Mouse (Mus musculus) right cerebral cortex, postnatal 10 days (tissue): ENCODE measurements at regions not wholly inside any gene's neighbourhood (a gene's known extent, or its start where the extent isn't known, plus 50 kb on each side); places are given as distances from the start of the nearest gene placed in this dataset.
A peak's percentile ranks its signal among the peaks of the same experiment; 100 is the strongest.

Experiments used
- DNase-seq, 2 experiments: peaks; one replicate each; pipeline ENCODE4 v3.0.0; 2021; ENCODE audit warnings: low spot score in 2 of 2

DNA sequence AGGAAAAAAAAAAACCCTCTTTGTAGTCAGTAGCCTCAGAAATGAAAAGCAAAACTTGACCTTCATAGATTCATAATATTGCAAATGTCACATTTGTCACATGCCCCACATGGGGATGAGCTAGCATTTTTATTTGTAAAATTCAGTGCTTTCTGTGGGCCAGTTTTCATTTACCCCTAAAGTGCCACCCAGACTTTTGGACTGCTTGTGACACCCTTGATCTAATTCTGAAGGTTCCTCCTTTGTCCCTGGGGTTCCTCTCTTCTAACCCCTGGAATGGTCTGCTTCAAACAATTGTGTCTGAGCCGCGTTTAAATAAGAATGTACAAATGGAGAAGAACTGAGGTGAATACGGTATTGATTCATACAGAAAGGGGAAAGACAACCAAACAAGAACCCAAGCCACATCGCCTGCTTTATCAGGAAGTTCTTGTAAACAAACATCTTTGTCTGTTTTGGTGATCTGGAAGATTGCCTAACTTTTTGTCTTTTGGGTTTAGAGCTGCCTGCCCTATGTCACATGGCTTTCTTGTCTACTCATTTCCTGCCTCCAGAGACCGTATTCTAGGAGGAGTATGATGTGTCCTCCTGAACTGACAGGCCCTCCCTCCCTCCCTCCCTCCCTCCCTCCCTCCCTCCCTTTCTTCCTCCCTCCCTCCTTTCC, 203.1 kb upstream of the Gm9833 start:
- no peak for DNase-seq

DNA sequence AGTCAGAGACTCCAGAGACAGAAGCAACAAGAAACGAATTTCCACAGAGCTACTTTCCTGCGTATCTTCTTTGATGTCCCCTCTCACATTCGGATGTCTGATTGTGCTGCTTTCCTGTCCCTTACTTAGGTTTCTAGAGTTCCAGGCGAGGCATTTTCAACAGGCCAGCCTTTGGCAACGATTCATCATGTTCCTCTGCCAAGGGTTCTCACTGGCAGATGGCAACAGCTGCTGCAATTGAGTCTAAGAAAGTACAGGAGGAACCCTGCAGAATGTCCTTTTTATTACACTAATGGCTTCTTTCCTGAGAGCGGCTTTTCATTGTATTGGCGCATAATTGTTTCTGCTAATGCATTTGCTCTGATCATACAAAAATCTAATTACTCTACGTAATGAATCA, 202.3 kb upstream of the Gm9833 start:
- DNase-seq = peak; percentile 75

DNA sequence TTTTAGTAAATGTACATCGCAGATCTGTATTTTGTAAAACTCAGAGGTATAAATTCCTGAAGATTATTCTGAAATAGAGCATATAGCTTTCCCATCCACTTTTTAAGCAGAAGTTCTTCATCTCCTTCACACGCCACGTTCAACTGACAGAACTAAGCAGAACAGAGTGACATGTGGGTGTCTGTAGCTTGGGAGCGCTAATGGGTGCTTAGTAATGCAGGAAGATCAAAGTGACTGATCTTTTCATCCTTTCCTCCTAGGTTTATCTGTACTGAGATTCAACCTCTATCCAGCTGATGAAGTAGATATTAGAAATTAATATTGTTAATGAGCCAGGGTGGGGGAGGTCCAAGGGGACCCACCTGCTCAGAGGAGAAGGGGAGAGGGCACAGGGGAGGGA, 201.8 kb upstream of the Gm9833 start:
- DNase-seq = no peak

DNA sequence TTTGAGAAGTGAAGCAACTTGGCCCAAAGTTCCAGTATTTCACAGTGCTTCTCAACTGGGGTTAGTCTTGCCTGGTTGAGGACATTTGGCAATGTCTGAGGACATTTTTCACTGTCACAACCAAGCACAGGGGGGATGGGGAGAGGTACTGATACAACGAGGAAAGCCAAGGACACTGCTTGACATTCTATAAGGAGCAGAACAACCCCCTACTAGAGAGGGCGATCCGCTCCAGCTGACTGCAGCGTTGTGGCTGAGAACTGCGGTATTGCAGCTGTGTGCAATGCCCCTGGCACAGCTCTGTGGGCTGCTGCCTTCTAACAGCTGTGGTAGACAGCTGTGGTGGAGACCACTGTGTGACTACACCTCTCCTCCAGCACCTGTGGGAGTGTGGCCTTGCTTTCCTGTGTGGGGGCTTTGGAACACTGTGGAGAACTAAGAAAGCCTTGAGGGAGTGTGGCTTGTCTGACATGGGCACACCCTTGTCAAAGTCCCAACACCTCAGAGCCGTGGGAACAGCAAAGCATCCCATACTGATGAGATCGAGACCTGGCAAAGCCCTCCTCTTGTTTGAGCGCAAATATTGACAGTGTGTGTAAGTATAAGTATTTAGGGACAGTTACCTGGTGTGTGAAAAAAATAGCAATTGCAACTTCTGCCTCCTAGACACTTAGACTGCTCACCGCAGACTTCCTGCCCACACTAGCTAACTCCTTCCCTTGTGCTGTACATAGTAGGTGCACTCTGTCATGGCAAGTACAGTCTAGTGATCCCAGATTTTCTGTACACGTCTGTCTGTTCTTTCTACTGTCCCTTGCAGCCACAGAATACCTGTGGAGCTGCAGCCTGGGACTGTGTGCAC, 200.9 kb upstream of the Gm9833 start:
- DNase-seq = no peak

DNA sequence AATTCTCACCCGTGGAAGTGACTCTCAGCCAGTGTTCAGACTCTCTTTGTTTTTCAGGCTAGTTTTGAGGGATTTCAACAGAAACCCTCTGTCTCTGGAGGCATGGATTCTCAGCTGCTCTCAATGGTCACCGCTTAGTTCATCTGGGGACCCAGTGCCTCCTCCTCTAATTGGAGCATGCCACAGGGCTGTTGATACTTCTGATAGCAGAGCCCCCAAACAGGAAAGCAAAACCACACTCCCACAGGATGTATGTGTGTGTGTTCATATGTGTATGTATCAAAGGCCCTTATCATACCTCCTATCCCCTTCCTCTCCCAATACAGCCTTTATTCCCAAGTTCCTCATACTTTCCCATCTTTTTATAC, 200.3 kb upstream of the Gm9833 start:
- no peak for DNase-seq

DNA sequence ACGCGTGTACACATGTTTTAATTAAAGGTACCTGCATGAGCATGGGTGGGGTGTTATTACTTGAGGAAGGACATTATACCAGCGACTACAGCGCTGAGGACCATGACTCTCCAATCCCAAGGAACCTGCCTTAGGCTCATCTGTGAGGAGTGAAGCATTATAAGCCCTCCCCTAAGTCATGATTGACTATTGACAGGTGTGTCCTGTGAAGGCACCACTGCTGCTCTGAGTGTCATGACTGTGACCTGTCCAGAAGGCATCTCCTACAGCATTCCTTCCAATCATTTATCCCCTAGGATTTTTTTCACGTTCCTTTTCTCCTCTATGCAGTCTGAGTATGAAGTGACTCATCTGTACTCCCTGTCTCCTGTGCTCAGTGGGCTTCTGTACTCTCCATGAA, 199.9 kb upstream of the Gm9833 start:
- no peak for DNase-seq

DNA sequence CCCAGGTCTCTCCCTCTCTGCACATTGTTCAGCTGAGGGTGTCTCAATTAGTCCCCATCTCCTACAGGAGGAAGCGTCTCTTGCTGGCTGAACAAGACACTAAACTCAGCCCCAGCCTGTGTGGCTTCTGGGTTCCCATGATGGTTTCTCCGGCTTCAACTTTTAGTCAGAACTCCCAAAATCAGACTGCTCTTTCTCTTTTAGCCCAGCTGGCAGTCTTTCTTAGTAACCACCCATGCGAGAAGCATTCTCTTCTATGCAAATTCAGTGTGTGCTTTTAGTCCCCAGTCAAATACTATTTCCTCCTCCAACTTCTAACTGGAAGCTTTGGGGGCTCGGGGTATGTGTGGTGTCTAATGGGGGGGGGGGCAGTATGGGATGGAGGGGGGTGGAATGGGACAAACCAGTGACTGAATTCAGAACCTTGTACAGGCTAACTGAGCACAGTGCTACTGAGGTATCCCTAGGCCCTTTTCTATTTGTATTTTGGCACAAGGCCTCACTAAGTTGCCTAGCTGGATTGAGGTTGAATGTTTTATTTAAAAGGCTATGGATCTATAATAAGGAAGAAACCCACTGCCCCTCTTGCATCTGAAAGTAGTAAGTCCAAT, 194.9 kb upstream of the Gm9833 start:
- DNase-seq = peak in 1 of 2 experiments; percentile 50

DNA sequence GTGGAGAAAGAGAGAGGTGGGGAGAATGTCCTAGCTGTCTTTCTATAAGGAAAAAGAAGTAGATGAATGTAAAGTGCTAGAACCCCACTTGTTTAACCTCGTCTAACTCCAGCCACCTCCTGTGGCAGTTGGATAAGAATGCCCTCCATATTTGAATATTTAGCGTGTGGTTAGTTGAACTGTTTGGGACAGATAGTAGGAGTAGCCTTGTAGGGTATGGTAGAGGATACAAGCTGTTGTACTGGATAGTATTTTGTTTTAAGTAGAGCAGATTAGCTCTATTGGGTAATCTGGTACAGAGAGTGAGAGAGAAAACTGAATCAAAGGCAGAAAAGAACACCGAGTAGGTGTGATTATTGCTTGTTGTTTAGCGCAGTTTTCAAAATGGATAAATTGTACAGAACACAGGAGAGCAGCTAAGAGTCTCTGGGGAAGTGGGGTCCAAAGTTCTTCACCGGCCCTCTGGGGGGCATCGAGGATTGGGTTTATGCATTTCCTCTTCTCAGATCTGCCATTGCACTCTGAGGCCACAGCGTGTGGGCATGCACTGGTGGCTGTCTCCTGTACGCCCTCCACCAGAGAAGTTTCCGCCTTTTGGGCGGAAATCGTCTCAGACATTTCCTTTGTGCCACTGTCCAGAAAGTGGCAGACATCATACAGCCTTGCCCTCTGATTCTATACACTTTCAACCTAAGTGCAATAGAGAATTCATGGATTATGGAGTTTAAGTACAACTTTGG, 192.3 kb upstream of the Gm9833 start:
- no peak for DNase-seq

DNA sequence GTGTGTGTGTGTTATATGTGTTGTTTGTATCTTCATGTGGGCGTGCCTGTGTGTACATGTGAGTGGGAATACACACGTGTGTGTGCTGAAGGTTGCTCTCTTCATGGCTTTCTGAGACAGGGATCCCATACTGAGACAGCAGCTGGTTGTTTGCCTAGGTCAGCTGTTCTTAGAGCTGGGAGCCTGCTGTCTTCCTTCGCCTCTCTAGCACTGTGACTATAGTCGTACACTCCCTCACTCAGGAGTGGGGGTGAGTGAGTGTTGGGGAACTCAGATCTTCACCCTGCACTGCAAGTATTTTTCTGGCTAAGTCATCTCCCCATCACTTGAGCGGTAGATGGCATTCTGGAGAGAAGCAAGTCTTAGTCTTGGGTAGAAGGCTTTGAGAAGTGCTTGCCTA, 191.6 kb upstream of the Gm9833 start:
- peak in 1 of 2 experiments; percentile 39 for DNase-seq

DNA sequence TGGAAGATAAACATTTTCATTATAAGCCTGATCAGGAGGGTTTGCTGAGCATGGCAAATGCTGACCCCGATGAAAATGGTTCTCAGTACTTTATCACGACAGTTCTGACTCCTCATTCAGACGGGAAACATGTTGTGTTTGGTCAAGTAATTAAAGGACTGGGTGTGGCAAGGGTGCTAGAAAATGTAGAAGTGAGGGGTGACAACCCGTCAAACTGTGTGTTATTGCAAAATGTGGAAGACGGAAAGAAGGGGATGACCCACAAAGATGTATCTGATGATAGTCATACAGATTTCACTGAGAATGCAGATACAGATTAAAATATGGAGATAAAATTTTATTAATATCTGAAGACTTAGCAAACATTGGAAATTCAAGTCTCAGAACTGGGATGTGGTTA, 186.2 kb upstream of the Gm9833 start:
- DNase-seq = no peak

DNA sequence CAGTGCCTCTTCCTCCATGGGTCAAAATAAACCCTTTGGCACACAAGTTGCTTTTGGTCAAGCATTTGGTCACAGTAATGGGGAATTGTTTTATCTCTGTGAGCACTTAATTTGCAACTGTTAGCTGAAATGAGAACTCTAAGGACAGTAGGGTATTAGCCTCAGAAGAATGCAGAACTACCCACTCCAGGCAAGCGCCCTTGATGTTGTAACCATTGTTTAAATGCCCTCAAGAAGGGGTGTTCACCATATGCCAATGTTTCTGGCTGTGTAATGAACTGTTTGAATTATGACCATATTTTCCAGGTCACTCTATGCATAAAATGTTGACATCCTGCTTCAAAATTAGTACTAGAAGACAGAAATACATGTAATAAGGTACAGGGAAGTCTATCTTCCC, 174.6 kb upstream of the Gm9833 start:
- DNase-seq = no peak

DNA sequence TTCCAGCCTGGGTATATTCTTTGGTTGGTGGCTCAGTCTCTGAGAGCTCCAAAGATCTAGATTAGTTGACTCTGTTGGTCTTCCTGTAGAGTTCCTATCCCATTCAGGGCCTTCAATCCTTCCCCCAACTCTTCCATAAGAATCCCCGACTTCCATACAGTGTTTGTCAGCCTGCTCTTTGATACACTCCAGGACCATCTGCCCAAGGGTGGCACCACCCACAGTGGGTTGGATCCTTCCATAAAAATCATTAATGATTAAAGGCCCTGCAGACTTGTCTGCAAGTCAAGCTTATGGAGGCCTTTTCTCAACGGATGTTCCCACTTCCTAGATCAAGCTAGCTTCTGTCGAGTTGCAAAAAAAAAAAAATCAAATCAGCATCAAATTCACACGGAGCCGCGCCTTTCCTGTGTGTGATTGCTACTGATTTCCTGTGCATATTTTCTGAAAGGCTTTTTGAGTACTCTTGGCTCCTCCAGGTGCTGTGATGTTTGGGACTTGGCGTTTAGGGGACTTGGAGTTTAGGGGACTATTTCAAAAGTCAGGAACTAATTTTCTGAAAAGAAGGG, 171.3 kb upstream of the Gm9833 start:
- no peak for DNase-seq

DNA sequence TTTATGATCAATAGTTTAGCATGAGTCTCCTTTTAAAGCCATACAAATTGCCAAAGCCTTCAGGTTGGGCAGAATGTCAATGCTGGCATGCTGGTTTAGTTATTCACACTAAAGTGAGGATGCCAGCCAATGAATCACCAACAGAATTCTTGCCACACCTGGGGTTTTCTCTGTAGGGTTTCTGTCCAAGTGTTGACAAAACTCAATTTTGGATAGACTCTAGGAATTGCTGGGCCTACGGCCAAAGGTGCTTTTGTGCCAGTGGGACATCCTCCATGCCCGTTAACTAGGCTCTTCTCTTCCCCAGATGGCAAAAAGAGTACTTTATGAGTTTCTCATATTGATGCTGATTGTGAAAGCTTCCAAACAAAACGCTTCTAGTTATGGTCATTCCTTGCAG, 167.6 kb upstream of the Gm9833 start:
- peak; percentile 42 to 57 for DNase-seq

DNA sequence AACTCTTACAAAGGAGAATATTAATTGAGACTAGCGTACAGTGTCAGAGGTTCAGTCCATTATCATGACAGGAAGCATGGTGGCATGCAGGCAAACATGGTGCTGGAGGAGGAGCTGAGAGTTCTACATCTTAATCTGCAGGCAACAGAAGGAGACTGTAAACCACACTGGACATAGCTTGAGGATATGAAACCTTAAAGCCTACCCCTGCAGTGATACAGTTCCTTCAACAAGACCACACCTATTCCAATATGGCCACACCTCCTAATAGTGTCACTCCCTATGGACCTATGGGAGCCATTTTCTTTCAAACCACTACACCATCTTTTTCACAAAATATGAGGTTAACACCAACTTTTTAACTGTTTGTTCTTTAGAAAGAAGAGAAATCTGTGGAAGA, 166.2 kb upstream of the Gm9833 start:
- no peak for DNase-seq

DNA sequence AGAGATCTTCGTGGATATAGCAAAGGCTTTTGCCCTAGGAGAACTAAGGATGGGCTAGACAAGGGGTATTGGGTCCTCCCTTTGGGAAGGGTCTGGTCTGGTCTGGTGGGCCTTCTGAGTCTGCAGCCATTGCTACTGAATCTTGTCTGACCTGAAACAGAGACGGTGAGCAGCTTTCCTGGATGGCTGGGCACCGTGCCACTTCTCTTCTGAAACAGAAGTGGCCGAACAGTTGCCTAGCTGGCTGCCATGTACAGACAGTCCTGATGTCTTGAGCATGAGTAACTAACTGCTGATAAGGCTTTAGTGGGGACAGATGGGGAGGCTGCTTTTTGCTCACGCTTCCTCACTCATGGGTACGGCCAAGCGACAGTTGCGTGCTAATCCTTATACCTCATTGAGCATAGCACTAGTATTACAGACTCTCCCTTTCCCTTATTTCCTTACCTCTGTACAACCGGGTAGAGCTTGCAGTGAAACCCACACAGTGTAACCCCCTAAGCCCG, 165.3 kb upstream of the Gm9833 start:
- DNase-seq = peak; percentile 43 to 48

DNA sequence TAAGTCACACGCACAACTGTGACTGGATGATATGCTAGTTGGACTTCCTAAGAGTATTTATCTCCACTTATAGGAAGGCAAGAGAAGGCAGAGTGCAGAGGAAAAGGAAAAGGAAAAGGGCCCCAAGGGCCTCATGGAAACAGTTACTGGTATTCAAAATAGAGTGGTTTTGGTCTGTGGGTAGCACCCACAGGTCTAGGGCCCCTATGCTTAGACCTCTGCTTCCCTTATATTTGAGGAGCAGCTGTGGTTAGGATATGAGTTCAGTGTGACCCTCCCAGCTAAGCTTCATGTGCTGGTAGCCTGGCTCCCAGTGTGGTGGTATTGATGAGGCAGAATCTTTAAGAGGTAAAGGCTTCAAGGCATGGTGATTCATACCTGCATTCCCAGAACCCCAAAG, 163.3 kb upstream of the Gm9833 start:
- no peak for DNase-seq

DNA sequence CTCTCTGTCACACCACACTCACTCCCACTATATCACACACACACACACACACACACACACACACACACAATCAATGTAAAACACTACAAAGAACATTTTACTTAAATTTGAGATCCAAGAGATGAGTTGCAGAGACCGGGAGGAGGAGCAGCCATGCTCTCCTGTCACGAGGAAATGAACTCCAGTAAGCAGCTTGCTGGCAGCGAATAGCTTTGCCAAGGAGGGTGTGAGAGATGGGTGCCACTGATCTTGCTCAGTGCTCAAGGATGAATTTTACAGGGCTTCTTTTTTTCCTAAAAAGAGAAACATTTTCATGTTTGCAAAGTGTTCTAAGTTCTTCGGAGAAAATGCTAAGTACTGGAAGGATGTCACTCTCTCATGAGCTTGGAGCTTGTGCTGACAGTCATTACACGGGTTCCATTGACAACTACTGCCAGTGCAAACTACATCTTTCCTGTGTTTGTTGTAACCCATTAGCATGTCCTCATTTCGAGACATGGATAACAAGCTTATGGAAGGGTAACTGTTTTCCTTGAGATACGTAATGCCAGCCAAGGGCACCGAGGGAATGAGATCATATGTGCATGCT, 151.0 kb upstream of the Gm9833 start:
- DNase-seq = no peak

DNA sequence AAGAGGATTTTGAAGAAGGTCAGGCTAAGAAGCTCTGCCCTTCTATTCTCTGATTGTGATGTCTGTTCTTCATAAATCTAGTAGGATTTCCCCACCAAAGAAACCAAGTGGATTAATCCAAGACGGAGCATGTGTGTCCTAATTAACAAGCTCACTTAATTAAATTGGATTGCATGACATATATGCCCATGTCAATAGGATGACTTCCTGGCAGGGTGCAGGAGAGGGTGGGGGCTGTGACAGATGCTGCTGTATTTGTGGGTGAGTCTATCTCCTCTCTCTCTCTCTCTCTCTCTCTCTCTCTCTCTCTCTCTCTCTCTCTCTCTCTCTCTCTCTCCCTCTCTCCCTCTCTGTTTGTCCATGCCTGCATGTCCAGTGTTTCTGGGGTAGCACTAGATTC, 149.3 kb upstream of the Gm9833 start:
- no peak for DNase-seq

DNA sequence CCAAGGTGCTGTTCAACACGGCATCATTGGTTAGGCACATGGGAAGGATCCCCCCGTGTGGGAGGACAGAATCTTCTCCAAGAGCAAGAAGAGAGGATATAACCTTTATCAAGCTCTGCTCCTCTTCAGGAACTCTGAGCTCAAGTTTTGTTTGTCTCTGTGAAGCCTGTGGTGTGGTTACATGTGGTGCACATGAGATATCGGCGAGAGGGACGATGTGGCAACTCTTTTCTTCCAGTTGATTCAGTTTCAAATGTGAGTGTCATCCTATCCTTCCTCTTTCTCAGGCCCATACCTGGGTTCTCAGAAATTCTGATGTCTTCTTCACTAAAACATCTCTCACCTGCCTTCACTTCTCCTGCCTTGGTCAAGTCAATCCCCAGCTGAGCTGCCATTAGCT, 145.3 kb upstream of the Gm9833 start:
- no peak for DNase-seq

DNA sequence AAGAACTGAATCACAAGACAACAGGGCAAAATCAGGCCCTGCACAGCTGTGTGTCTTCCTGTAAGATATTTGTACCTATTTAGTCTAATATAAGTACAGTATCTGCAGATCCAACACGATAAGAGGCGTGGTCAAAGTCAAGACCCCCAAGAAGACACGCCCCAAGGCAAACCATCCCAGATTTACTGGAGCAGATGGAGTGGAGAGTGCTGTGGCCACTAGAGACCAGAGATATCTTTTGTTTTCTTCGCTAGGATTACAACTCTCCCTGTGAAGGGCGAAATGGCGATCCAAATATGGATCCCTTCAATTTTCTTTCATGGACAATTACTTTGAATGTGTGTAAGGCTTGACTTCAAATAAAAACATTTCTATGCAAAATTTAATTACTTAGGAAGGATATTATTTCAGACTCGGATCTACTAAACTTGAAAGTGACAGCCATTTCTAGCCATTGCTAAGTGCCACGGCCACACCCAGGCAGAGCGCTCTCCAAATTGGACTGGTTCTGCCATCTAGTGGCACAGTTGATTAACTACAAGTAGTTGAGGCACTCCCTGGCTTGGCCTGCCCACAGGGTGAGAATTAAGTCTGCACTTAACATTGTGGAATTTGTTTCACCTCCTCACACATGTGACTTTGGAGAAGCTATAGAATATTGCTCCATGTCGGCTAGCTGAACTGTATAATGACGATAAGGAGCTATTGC, 140.4 kb upstream of the Gm9833 start:
- DNase-seq = peak; percentile 76 to 79

DNA sequence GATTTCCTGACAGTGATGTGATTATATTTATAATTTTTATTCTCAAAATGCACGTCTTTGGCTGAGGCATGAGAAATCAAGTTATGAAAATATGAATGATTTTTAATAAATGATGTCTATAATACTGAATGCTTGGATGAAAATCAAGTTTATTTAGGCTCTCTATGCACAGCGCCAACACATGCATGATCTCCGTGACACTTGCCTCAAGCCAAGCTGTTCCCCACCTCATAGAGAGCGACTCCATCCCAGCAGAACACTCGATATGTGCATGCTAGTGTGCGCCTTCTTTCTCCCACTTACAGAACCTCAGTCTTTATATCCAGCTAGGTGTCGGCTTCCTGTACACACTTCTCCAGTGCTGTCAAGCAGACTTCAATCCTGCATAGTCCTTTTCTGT, 139.8 kb upstream of the Gm9833 start:
- no peak for DNase-seq
